Mouse (Mus musculus) induced T-regulatory cell, adult 2 months (primary cell): ENCODE data around the gene Cyp19a1.

Experiments used
- DNase-seq: peaks from one replicate; pipeline ENCODE4 v3.0.0-alpha.2; 2012; ENCODE audit warnings: low read depth

Gene Cyp19a1

GRCm38 (mm10) chr9:54268010-54268409, at the start of gene Cyp19a1:
TSS of gene Cyp19a1 (minus strand) at chr9:54268110.
- no peak for DNase-seq

GRCm38 (mm10) chr9:54316363-54316762, 48.5 kb upstream of the Cyp19a1 start:
- no peak for DNase-seq

- no peak for DNase-seq
Measured at GRCm38 (mm10) chr9:54308751-54309358, 40.9 kb upstream of the Cyp19a1 start.

- DNase-seq: no peak
Measured at GRCm38 (mm10) chr9:54308209-54308608, 40.3 kb upstream of the Cyp19a1 start.

GRCm38 (mm10) chr9:54301255-54301654, 33.3 kb upstream of the Cyp19a1 start:
- DNase-seq: no peak

- DNase-seq: no peak
Measured at GRCm38 (mm10) chr9:54299792-54300191, 31.9 kb upstream of the Cyp19a1 start.

- no peak for DNase-seq
Measured at GRCm38 (mm10) chr9:54299389-54299788, 31.5 kb upstream of the Cyp19a1 start.

GRCm38 (mm10) chr9:54287804-54288203, 19.9 kb upstream of the Cyp19a1 start:
- DNase-seq: no peak

GRCm38 (mm10) chr9:54286331-54286987, 18.5 kb upstream of the Cyp19a1 start, which contains the start of gene Gldn:
TSS of gene Gldn (plus strand) at chr9:54286486.
- no peak for DNase-seq

GRCm38 (mm10) chr9:54279046-54279589, 11.2 kb upstream of the Cyp19a1 start:
- DNase-seq: no peak

GRCm38 (mm10) chr9:54275283-54275682, 7.4 kb upstream of the Cyp19a1 start:
- DNase-seq: no peak

GRCm38 (mm10) chr9:54270889-54271288, 3.0 kb upstream of the Cyp19a1 start:
- DNase-seq: no peak

- no peak for DNase-seq
Measured at GRCm38 (mm10) chr9:54269987-54270386, 2.1 kb upstream of the Cyp19a1 start.

GRCm38 (mm10) chr9:54264754-54265153, 3.2 kb downstream of the Cyp19a1 start:
- DNase-seq: no peak

GRCm38 (mm10) chr9:54244869-54245665, 22.8 kb downstream of the Cyp19a1 start:
- DNase-seq: no peak

GRCm38 (mm10) chr9:54227580-54227979, 40.3 kb downstream of the Cyp19a1 start:
- no peak for DNase-seq

- no peak for DNase-seq
Measured at GRCm38 (mm10) chr9:54216511-54216910, 51.4 kb downstream of the Cyp19a1 start.

- no peak for DNase-seq
Measured at GRCm38 (mm10) chr9:54214881-54215280, 53.0 kb downstream of the Cyp19a1 start.

- no peak for DNase-seq
Measured at GRCm38 (mm10) chr9:54194790-54195189, 73.1 kb downstream of the Cyp19a1 start.

- DNase-seq: no peak
Measured at GRCm38 (mm10) chr9:54191435-54191834, 76.5 kb downstream of the Cyp19a1 start.

GRCm38 (mm10) chr9:54182484-54182883, 85.4 kb downstream of the Cyp19a1 start:
- DNase-seq: no peak

- DNase-seq: peak; percentile 8
Measured at GRCm38 (mm10) chr9:54181330-54181729, 86.6 kb downstream of the Cyp19a1 start.

GRCm38 (mm10) chr9:54180216-54180615, 87.7 kb downstream of the Cyp19a1 start:
- no peak for DNase-seq
